Mouse (Mus musculus) stomach, postnatal 0 days (tissue): Measurements from ENCODE around the gene Ntng2. TPM values are rescaled to one million over a fixed set of nuclear protein-coding genes. Genes with fewer than 3 reads are reported as not detected.

Experiments used
- ATAC-seq: fragments of 200-750 bp; cut with Nextera tagmentation; 2 replicates; pipeline ENCODE4 v1.8.0; 2017; ENCODE audit not compliant: low FRiP score, low TSS enrichment
- DNase-seq: peaks from one replicate; pipeline ENCODE4 v3.0.0-alpha.2; 2016; ENCODE audit warnings: low spot score
- H3K27ac ChIP-seq: fragments of 300-500 bp; sonication (generic); replicated peaks from 2 replicates; pipeline ENCODE4 v1.5.1; 2014; ENCODE audit warnings: mild to moderate bottlenecking, control low read depth
- H3K27me3 ChIP-seq: fragments of 300-500 bp; sonication (generic); 2 replicates; pipeline ENCODE4 v1.6.1; 2014; ENCODE audit warnings: low read length; ENCODE audit not compliant: control insufficient read depth, insufficient read depth
- H3K36me3 ChIP-seq: fragments of 300-500 bp; sonication (generic); 2 replicates; pipeline ENCODE4 v1.6.1; 2014; ENCODE audit warnings: low read length, mixed read lengths; ENCODE audit not compliant: control insufficient read depth, insufficient read depth
- H3K4me1 ChIP-seq: fragments of 300-500 bp; sonication (generic); replicated peaks from 2 replicates; pipeline ENCODE4 v1.6.1; 2014; ENCODE audit warnings: antibody characterized with exemption; ENCODE audit not compliant: control insufficient read depth, insufficient read depth
- H3K4me2 ChIP-seq: fragments of 300-500 bp; sonication (generic); replicated peaks from 2 replicates; pipeline ENCODE4 v1.6.1; 2014; ENCODE audit warnings: low read depth, mild to moderate bottlenecking, control low read depth, moderate library complexity
- H3K4me3 ChIP-seq: fragments of 300-500 bp; sonication (generic); 2 replicates; pipeline ENCODE4 v1.5.1; 2014; ENCODE audit warnings: low read depth, low read length, control low read depth
- H3K9ac ChIP-seq: fragments of 300-500 bp; sonication (generic); 2 replicates; pipeline ENCODE4 v1.6.1; 2014; ENCODE audit warnings: mild to moderate bottlenecking, low read length, control low read depth, mixed read lengths
- H3K9me3 ChIP-seq: fragments of 300-500 bp; sonication (generic); 2 replicates; pipeline ENCODE4 v1.6.1; 2016; ENCODE audit warnings: low read length; ENCODE audit not compliant: control insufficient read depth
- CTCF ChIP-seq: IDR thresholded peaks from 2 replicates; pipeline ENCODE4 v1.5.1; 2016; ENCODE audit warnings: antibody characterized with exemption, low read depth, mild to moderate bottlenecking, moderate library complexity
- EP300 ChIP-seq: optimal IDR thresholded peaks from 2 replicates; pipeline ENCODE3; 2016; ENCODE audit warnings: antibody characterized with exemption
- WGBS: fragments of 180-500 bp; shearing (Covaris S2); extraction: QIAGEN DNeasy Blood & Tissue Kit; methylation state at CpG from one replicate; pipeline ENCODE4 v1.1.7; 2014; 5-methylcytosine and 5-hydroxymethylcytosine counted together
- polyA plus RNA-seq: library from polyadenylated mRNA; unstranded; fragments of >200 nt; fragmentation: Nextera tagmentation; extraction: Ambion mirVana; gene quantifications from 2 replicates; pipeline ENCODE4 v1.2.1, GENCODE M21; 2015

Gene Ntng2
- polyA plus RNA-seq, 1 experiment from 2014 or later: 0.16 TPM

DNA sequence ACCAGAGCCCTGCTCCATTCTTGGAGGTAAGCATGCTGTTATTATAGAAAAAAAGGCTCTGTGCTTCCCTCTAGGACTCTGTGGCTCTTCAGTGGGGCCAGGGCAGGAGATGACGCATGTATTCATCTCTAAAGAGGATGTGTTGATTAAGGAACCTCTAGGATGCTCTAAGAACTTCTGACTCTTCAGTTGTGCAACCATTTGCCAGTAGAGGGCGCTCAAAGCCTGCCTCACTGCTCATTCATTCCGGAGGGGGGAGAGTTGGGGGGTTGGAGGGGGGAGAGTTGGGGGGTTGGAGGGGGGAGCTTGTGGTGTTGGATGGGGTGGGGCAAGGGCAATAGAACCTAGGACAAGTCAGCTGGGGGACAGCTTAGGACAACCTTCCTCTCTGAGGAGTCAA, 52.9 kb downstream of the Ntng2 start:
- Histone ChIP-seq H3K9ac (no peak overlapping the region), H3K4me1 (peaks cover 2% of the 10 kb centered on the region; the same call in 1 of the 2 replicates), H3K27ac (no peak overlapping the region), H3K27me3 (no peaks in the 10 kb centered on the region), H3K36me3 (no peaks in the 10 kb centered on the region), H3K9me3 (no peaks in the 10 kb centered on the region), H3K4me2 (no peak overlapping the region), H3K4me3 (no peak overlapping the region)
- ATAC-seq (no peak), DNase-seq (peak; percentile 63)
- 2% methylated on average over 2 of the region's 3 CpGs for WGBS
- TF ChIP-seq EP300 (no peak), CTCF (peak; percentile 78)

DNA sequence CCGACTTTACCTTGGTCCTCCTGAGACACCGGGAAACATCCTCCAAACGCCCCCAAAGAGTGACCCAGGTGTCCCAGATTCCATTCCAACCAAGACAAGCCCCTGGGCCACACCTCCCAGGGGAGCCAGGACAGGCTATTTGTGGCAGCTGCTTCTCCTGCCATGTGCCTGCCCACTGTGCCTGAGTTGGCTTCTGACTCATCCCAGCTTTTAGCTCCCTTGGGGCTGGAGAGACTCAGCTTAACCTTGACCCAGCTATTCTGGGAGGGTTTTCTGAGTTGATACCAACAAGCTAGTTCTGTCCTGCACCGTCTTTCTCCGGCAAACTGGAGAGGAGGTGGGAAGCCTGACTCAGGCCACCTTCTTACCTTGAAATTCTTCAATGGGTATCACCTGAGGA, 54.4 kb downstream of the Ntng2 start:
- no peak for DNase-seq
- H3K27ac ChIP-seq: no peak overlapping the region
- H3K9ac ChIP-seq: no peak overlapping the region
- H3K9me3 ChIP-seq: no peaks in the 10 kb centered on the region
- no peak for TF ChIP-seq EP300
- no peaks in the 10 kb centered on the region for H3K36me3 ChIP-seq
- no peak for ATAC-seq
- no peak overlapping the region for H3K4me3 ChIP-seq
- peaks cover 5% of the 10 kb centered on the region; the same call in 1 of the 2 replicates for H3K4me1 ChIP-seq
- H3K4me2 ChIP-seq: no peak overlapping the region
- no peaks in the 10 kb centered on the region for H3K27me3 ChIP-seq
- WGBS: 77% methylated on average over 5 of the region's 5 CpGs

GRCm38 (mm10) chr2:29196844-29197243, 56.0 kb downstream of the Ntng2 start:
- H3K9ac ChIP-seq: no peak overlapping the region
- ATAC-seq: no peak

DNA sequence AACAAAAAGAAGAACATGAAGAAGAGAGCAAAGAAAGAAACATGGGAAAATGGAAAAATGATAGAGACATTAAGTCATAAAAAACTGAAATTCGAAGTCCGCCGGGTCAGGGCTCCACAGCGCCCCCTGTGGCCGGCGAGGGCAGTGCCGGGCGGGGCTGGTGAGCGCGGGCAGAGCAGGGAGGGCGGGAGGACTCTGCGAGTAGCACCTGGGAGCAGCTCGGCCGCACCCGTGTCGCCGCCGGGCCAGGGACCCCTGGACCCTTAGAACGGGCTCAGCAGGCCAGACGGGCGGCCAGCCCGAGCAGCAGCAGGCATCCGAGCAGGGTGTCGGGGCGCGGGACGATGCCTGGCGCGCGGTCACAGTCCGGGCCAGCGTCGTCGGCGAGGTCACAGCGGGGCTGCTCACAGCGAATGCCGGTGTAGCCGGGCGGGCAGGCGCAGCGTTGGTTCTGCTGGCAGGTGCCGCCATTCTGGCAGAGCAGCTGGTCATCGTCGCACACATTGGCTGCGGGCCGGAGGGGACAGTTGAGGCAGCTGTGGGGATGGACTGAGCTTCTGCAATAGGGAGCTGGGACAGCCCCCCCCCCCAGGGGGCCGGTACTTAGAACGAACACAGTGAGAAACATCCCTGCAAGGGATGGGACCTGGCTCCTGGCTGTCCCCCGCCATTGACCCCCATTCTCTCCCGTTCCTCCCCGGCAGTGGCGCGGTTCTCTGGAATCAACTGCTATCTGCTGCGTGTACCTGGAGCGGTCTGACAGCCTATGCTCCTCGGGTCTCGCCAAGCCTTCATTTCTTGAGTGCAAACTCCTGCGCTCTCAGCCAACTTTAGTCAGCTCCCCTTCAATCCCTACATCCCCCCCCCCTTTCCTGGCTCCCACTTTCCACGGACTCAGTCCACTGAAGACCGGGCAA, 58.0 kb downstream of the Ntng2 start:
- DNase-seq (peak; percentile 86), ATAC-seq (peak; percentile 77)
- Histone ChIP-seq H3K27ac (no peak overlapping the region), H3K4me2 (peak overlapping the region; percentile 95), H3K9me3 (no peaks in the 10 kb centered on the region), H3K36me3 (no peaks in the 10 kb centered on the region), H3K27me3 (no peaks in the 10 kb centered on the region), H3K4me3 (peak overlapping the region; percentile 46), H3K4me1 (peaks cover 5% of the 10 kb centered on the region; the same call in 1 of the 2 replicates), H3K9ac (peak overlapping the region; percentile 48)
- WGBS: under 1% methylated on average over 57 of the region's 61 CpGs
- no peak for TF ChIP-seq EP300
- peak; percentile 91 for TF ChIP-seq CTCF

More at GRCm38 (mm10) chr2:29196844-29197243, 56.0 kb downstream of the Ntng2 start:
- no peak overlapping the region for H3K27ac ChIP-seq
- no peak for DNase-seq
- H3K4me1 ChIP-seq: peaks cover 5% of the 10 kb centered on the region; the same call in 1 of the 2 replicates
- TF ChIP-seq CTCF: no peak
- TF ChIP-seq EP300: no peak
- no peak overlapping the region for H3K4me2 ChIP-seq
- H3K36me3 ChIP-seq: no peaks in the 10 kb centered on the region
- WGBS: 68% methylated on average over 12 of the region's 12 CpGs
- H3K27me3 ChIP-seq: no peaks in the 10 kb centered on the region
- no peak overlapping the region for H3K4me3 ChIP-seq
- no peaks in the 10 kb centered on the region for H3K9me3 ChIP-seq

GRCm38 (mm10) chr2:29193819-29194546, 58.8 kb downstream of the Ntng2 start:
- peaks cover 5% of the 10 kb centered on the region; the same call in 1 of the 2 replicates for H3K4me1 ChIP-seq
- 22% methylated on average over 16 of the region's 16 CpGs for WGBS
- no peak for DNase-seq
- no peak for ATAC-seq
- no peaks in the 10 kb centered on the region for H3K9me3 ChIP-seq
- H3K27me3 ChIP-seq: no peaks in the 10 kb centered on the region
- no peaks in the 10 kb centered on the region for H3K36me3 ChIP-seq
- peak overlapping the region; percentile 95 for H3K4me2 ChIP-seq
- no peak for TF ChIP-seq CTCF
- TF ChIP-seq EP300: no peak
- no peak overlapping the region for H3K27ac ChIP-seq
- H3K9ac ChIP-seq: no peak overlapping the region
- H3K4me3 ChIP-seq: peak overlapping the region; percentile 46
